Mouse (Mus musculus) lung, adult 2 months (tissue): Measurements from ENCODE around the gene Col9a1.

Experiments
- CTCF ChIP-seq: fragments of 200-500 bp; IDR thresholded peaks from 2 replicates; pipeline ENCODE4 v1.5.1; 2011; ENCODE audit warnings: mild to moderate bottlenecking, low read length, control low read depth; ENCODE audit not compliant: insufficient read depth
- POLR2A ChIP-seq: fragments of 200-500 bp; IDR thresholded peaks from 2 replicates; pipeline ENCODE4 v1.6.1; 2011; ENCODE audit warnings: low read depth, mild to moderate bottlenecking, control low read depth, low read length, borderline replicate concordance; ENCODE audit errors: extremely low read depth

DNA sequence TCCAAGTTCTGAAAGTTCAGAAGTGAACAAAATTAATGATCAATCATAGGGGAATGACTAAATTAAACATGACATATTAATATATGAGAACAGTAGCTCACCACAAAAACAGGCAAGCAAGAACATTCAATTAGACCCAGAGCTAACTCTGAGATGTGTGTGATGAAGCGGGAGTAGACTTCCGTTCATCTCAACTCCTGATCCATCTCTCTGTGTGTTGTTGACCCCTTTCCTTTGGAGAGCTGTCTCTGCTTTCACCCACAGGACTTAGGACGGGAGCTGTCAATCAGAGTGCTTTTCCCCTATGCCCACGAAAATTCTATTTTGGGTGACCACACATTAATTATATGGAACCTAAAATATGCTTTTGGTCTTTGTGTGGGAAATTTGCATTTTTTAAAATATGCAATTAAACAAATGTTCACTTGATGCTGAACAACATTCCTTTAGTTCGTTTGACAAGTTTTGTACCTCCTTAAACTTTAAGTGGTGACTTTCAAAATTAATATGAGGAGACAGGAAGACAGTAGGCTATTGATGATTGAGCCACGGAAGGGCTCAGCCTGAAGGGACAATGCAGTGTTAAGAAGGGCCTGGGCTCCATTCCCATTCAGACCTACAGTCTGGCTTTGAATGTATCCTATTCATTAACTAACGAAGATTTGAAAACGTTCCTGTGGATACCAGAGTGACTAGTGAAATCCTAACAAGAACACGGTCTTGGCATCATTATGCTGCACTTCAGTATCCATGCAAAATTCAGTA, 34.4 kb downstream of the Col9a1 start:
- TF ChIP-seq CTCF (no peak), POLR2A (no peak)
